Mouse (Mus musculus): ENCODE measurements around the gene Utrn. TPM values are rescaled to one million over a fixed set of nuclear protein-coding genes. Genes with fewer than 3 reads are reported as not detected.

The Utrn gene
- total and polyA plus RNA-seq, 2 experiments from 2014 or later, result 24.6 to 25.0 TPM

- Histone ChIP-seq H3K36me3 (ENCODE audit: insufficient read depth, low read length) (no peaks in the 10 kb centered on the region), H3K4me1 (ENCODE audit: insufficient read depth, low read length) (no peaks in the 10 kb centered on the region), H3K9me3 (ENCODE audit: low read length) (no peaks in the 10 kb centered on the region), H3K4me2 (ENCODE audit: low read depth, low read length) (no peak overlapping the region), H3K9ac (replicated peaks; ENCODE audit: low read length) (no peak overlapping the region), H3K27me3 (ENCODE audit: insufficient read depth, low read length) (no peaks in the 10 kb centered on the region), H3K4me3 (ENCODE audit: low read length) (no peak overlapping the region), H3K27ac (no peak overlapping the region)
- 96% methylated on average over 1 of the region's 1 CpGs for WGBS
- ATAC-seq (no peak), DNase-seq (ENCODE audit: low spot score) (no peak)
- no peak for TF ChIP-seq CTCF (IDR thresholded peaks at IDR 0.05; ENCODE audit: low read depth)
These were observed 283.0 kb downstream of the Utrn start for GRCm38 (mm10) chr10:12586200-12586599.

- no peaks in the 10 kb centered on the region for H3K4me1 ChIP-seq (ENCODE audit: insufficient read depth, low read length)
- 90% methylated on average over 3 of the region's 3 CpGs for WGBS
- no peak overlapping the region for H3K27ac ChIP-seq
- no peaks in the 10 kb centered on the region for H3K27me3 ChIP-seq (ENCODE audit: insufficient read depth, low read length)
- no peaks in the 10 kb centered on the region for H3K9me3 ChIP-seq (ENCODE audit: low read length)
- no peak for DNase-seq (ENCODE audit: low spot score)
- H3K9ac ChIP-seq (replicated peaks; ENCODE audit: low read length), result no peak overlapping the region
- no peak overlapping the region for H3K4me2 ChIP-seq (ENCODE audit: low read depth, low read length)
- no peaks in the 10 kb centered on the region for H3K36me3 ChIP-seq (ENCODE audit: insufficient read depth, low read length)
- no peak for ATAC-seq
- peak; percentile 33 for TF ChIP-seq CTCF (IDR thresholded peaks at IDR 0.05; ENCODE audit: low read depth)
- H3K4me3 ChIP-seq (ENCODE audit: low read length), result no peak overlapping the region
These were observed 285.7 kb downstream of the Utrn start for GRCm38 (mm10) chr10:12583473-12583872.

- Histone ChIP-seq H3K4me3 (ENCODE audit: low read length) (no peak overlapping the region), H3K9ac (replicated peaks; ENCODE audit: low read length) (no peak overlapping the region), H3K4me1 (ENCODE audit: insufficient read depth, low read length) (no peaks in the 10 kb centered on the region; the same call in 1 of the 2 replicates), H3K9me3 (ENCODE audit: low read length) (no peaks in the 10 kb centered on the region), H3K27ac (no peak overlapping the region), H3K27me3 (ENCODE audit: insufficient read depth, low read length) (no peaks in the 10 kb centered on the region), H3K4me2 (ENCODE audit: low read depth, low read length) (no peak overlapping the region), H3K36me3 (ENCODE audit: insufficient read depth, low read length) (no peaks in the 10 kb centered on the region)
- WGBS, result 50% methylated on average over 1 of the region's 1 CpGs
- ATAC-seq (no peak), DNase-seq (ENCODE audit: low spot score) (no peak)
- no peak for TF ChIP-seq CTCF (IDR thresholded peaks at IDR 0.05; ENCODE audit: low read depth)
These were observed 290.1 kb downstream of the Utrn start for GRCm38 (mm10) chr10:12579048-12579447.

- H3K9me3 ChIP-seq (ENCODE audit: low read length), result no peaks in the 10 kb centered on the region
- H3K9ac ChIP-seq (replicated peaks; ENCODE audit: low read length), result no peak overlapping the region
- no peaks in the 10 kb centered on the region for H3K27me3 ChIP-seq (ENCODE audit: insufficient read depth, low read length)
- no peak overlapping the region for H3K4me3 ChIP-seq (ENCODE audit: low read length)
- H3K4me1 ChIP-seq (ENCODE audit: insufficient read depth, low read length), result no peaks in the 10 kb centered on the region; the same call in 1 of the 2 replicates
- TF ChIP-seq CTCF (IDR thresholded peaks at IDR 0.05; ENCODE audit: low read depth), result no peak
- H3K4me2 ChIP-seq (ENCODE audit: low read depth, low read length), result no peak overlapping the region
- H3K27ac ChIP-seq, result no peak overlapping the region
- ATAC-seq (no peak), DNase-seq (ENCODE audit: low spot score) (no peak)
- WGBS, result 82% methylated on average over 8 of the region's 8 CpGs
- H3K36me3 ChIP-seq (ENCODE audit: insufficient read depth, low read length), result no peaks in the 10 kb centered on the region
These were observed 293.2 kb downstream of the Utrn start for GRCm38 (mm10) chr10:12575849-12576435.

GRCm38 (mm10) chr10:12574760-12575159 is 294.4 kb downstream of the Utrn start:
- DNase-seq (ENCODE audit: low spot score) (peak; percentile 18), ATAC-seq (peak; percentile 63; the same call in 1 of the 2 replicates)
- Histone ChIP-seq H3K9ac (replicated peaks; ENCODE audit: low read length) (no peak overlapping the region), H3K9me3 (ENCODE audit: low read length) (no peaks in the 10 kb centered on the region), H3K36me3 (ENCODE audit: insufficient read depth, low read length) (no peaks in the 10 kb centered on the region), H3K27ac (no peak overlapping the region), H3K4me2 (ENCODE audit: low read depth, low read length) (peak overlapping the region; percentile 36), H3K27me3 (ENCODE audit: insufficient read depth, low read length) (no peaks in the 10 kb centered on the region), H3K4me3 (ENCODE audit: low read length) (no peak overlapping the region), H3K4me1 (ENCODE audit: insufficient read depth, low read length) (no peaks in the 10 kb centered on the region; the same call in 1 of the 2 replicates)
- WGBS, result 49% methylated on average over 10 of the region's 10 CpGs
- no peak for TF ChIP-seq CTCF (IDR thresholded peaks at IDR 0.05; ENCODE audit: low read depth)

- Histone ChIP-seq H3K9ac (replicated peaks; ENCODE audit: low read length) (no peak overlapping the region), H3K27me3 (ENCODE audit: insufficient read depth, low read length) (no peaks in the 10 kb centered on the region), H3K4me3 (ENCODE audit: low read length) (no peak overlapping the region), H3K4me1 (ENCODE audit: insufficient read depth, low read length) (no peaks in the 10 kb centered on the region; the same call in 1 of the 2 replicates), H3K9me3 (ENCODE audit: low read length) (no peaks in the 10 kb centered on the region), H3K4me2 (ENCODE audit: low read depth, low read length) (no peak overlapping the region), H3K36me3 (ENCODE audit: insufficient read depth, low read length) (no peaks in the 10 kb centered on the region), H3K27ac (no peak overlapping the region)
- no peak for ATAC-seq
- 18% methylated on average over 5 of the region's 6 CpGs for WGBS
- no peak for DNase-seq (ENCODE audit: low spot score)
- no peak for TF ChIP-seq CTCF (IDR thresholded peaks at IDR 0.05; ENCODE audit: low read depth)
These were observed 295.6 kb downstream of the Utrn start for GRCm38 (mm10) chr10:12573601-12574000.

GRCm38 (mm10) chr10:12572759-12573158 is 296.4 kb downstream of the Utrn start:
- Histone ChIP-seq H3K27me3 (ENCODE audit: insufficient read depth, low read length) (no peaks in the 10 kb centered on the region), H3K27ac (no peak overlapping the region), H3K9ac (replicated peaks; ENCODE audit: low read length) (no peak overlapping the region), H3K9me3 (ENCODE audit: low read length) (no peaks in the 10 kb centered on the region), H3K4me2 (ENCODE audit: low read depth, low read length) (no peak overlapping the region), H3K36me3 (ENCODE audit: insufficient read depth, low read length) (no peaks in the 10 kb centered on the region), H3K4me1 (ENCODE audit: insufficient read depth, low read length) (no peaks in the 10 kb centered on the region; the same call in 1 of the 2 replicates), H3K4me3 (ENCODE audit: low read length) (no peak overlapping the region)
- DNase-seq (ENCODE audit: low spot score), result no peak
- WGBS, result 34% methylated on average over 4 of the region's 4 CpGs
- no peak for TF ChIP-seq CTCF (IDR thresholded peaks at IDR 0.05; ENCODE audit: low read depth)
- ATAC-seq, result no peak
